Mouse (Mus musculus) G1E (cell line): ENCODE data around the gene Lrmda. TPM values are rescaled to one million over a fixed set of nuclear protein-coding genes. Genes with fewer than 3 reads are reported as not detected.

Experiments used
- ATAC-seq: 2 replicates; pipeline ENCODE4 v1.8.0; 2016; ENCODE audit warnings: mild to moderate bottlenecking; ENCODE audit not compliant: insufficient number of reproducible peaks, poor library complexity, low FRiP score, severe bottlenecking; ENCODE audit errors: extremely low read depth
- DNase-seq: peaks from one replicate; pipeline ENCODE4 v3.0.0; 2012; ENCODE audit warnings: low spot score
- H3K27me3 ChIP-seq: 2 replicates; pipeline ENCODE4 v1.6.1; 2012; ENCODE audit warnings: mild to moderate bottlenecking, low read length, inconsistent platforms; ENCODE audit not compliant: insufficient read depth
- H3K36me3 ChIP-seq: replicated peaks from 2 replicates; pipeline ENCODE3; 2012; ENCODE audit warnings: mild to moderate bottlenecking, inconsistent platforms
- H3K4me1 ChIP-seq: 2 replicates; pipeline ENCODE4 v1.6.1; 2012; ENCODE audit warnings: low read depth, low read length, inconsistent platforms, mixed read lengths; ENCODE audit not compliant: insufficient read depth
- H3K4me3 ChIP-seq: 2 replicates; pipeline ENCODE4 v1.5.1; 2012; ENCODE audit warnings: low read depth, mild to moderate bottlenecking, inconsistent platforms, low read length, moderate library complexity, mixed read lengths
- H3K9me3 ChIP-seq: replicated peaks from 2 replicates; pipeline ENCODE4 v1.6.1; 2012; ENCODE audit warnings: inconsistent platforms
- CTCF ChIP-seq: IDR thresholded peaks from 2 replicates; pipeline ENCODE4 v1.5.1; 2012; ENCODE audit warnings: low read depth, low read length, inconsistent platforms, mixed read lengths
- GATA1 ChIP-seq: IDR thresholded peaks from 2 replicates; pipeline ENCODE4 v1.6.1; 2012; ENCODE audit warnings: borderline replicate concordance, low read length, inconsistent platforms, mixed read lengths
- GATA2 ChIP-seq: IDR thresholded peaks from 2 replicates; pipeline ENCODE4 v1.6.1; 2012; ENCODE audit warnings: low read depth, low read length, inconsistent platforms, borderline replicate concordance
- POLR2AphosphoS5 ChIP-seq: IDR thresholded peaks from 2 replicates; pipeline ENCODE4 v1.6.1; 2012; ENCODE audit warnings: low read depth, low read length, inconsistent platforms; ENCODE audit not compliant: insufficient replicate concordance
- TAL1 ChIP-seq: conservative IDR thresholded peaks from 2 replicates; pipeline ENCODE4 v1.6.1; 2012; ENCODE audit warnings: low read depth, low read length, inconsistent platforms, mixed read lengths
- polyA plus RNA-seq: library from polyadenylated mRNA; stranded (reverse); fragments of >175 nt; gene quantifications from 2 replicates; pipeline ENCODE4 v1.2.3, GENCODE M21; 2012
- total RNA-seq, 2 experiments: library from RNA; stranded (forward) in 1 of 2; stranded (reverse) in 1 of 2; fragments of 200-1000 nt in 1 of 2; fragments of >200 nt in 1 of 2; fragmentation: Nextera tagmentation in 1 of 2; gene quantifications; 2 replicates each; pipeline ENCODE4 v1.2.3; 2014 to 2017

The Lrmda gene
- total and polyA plus RNA-seq, 3 experiments = not detected

GRCm38 (mm10) chr14:22464314-22464713, 444.8 kb downstream of the Lrmda start:
- no peak overlapping the region for H3K4me3 ChIP-seq
- peaks cover 8% of the 10 kb centered on the region for H3K9me3 ChIP-seq
- DNase-seq = no peak
- TF ChIP-seq GATA1 (no peak), CTCF (no peak), TAL1 (no peak), POLR2AphosphoS5 (no peak), GATA2 (no peak)
- no peaks in the 10 kb centered on the region for H3K27me3 ChIP-seq
- H3K36me3 ChIP-seq = no peaks in the 10 kb centered on the region
- no peaks in the 10 kb centered on the region for H3K4me1 ChIP-seq
- no peak for ATAC-seq

- TF ChIP-seq GATA2 (no peak), POLR2AphosphoS5 (no peak), CTCF (no peak), TAL1 (no peak), GATA1 (no peak)
- peaks cover 2% of the 10 kb centered on the region; the same call in 1 of the 2 replicates for H3K9me3 ChIP-seq
- H3K36me3 ChIP-seq = no peaks in the 10 kb centered on the region
- no peaks in the 10 kb centered on the region for H3K4me1 ChIP-seq
- no peak overlapping the region for H3K4me3 ChIP-seq
- ATAC-seq = no peak
- no peak for DNase-seq
- H3K27me3 ChIP-seq = no peaks in the 10 kb centered on the region
Measured at GRCm38 (mm10) chr14:22471041-22471440, 451.5 kb downstream of the Lrmda start.

DNA sequence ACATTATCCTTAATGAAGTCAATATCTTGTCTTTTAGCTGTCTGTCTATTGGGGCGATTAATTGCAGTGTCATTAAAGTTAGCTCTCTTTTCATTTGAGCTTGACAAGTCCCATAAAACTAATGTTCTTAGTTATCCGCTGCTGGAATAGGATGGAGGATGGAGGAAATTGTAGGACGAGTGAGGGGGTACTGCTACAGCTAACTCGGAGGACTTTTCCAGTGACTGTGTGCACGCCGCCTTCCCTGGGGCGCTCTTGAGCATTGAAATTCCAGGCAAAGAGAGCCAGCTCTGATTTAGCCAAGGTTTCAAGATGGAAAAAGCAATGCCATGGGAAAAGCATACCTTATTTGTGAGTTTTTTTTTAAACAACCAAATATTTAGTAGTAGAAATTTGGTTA, 453.9 kb downstream of the Lrmda start:
- H3K27me3 ChIP-seq = no peaks in the 10 kb centered on the region
- H3K9me3 ChIP-seq = peaks cover 2% of the 10 kb centered on the region
- no peak for DNase-seq
- H3K4me3 ChIP-seq = no peak overlapping the region
- ATAC-seq = no peak
- TF ChIP-seq CTCF (no peak), POLR2AphosphoS5 (no peak), TAL1 (no peak), GATA2 (no peak), GATA1 (no peak)
- no peaks in the 10 kb centered on the region for H3K36me3 ChIP-seq
- H3K4me1 ChIP-seq = no peaks in the 10 kb centered on the region

DNA sequence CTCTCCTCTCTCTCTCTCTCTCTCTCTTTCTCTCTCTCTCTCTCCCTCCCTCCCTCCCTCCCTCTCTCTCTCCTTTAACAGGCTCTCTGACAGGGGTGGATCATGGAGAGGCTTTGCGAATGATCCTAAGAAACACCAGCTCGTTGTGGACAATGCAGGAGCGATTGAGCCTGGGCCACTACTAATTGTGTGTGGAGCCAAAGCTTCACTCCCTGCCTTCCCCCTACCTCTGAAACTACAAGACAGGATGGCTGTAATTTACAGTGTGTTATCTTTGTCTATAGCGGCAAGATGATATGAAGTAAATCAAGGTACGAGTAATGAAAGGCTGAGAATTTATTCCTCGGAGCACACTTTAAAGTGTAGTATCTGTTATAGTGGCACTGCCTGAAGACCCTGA, 454.5 kb downstream of the Lrmda start:
- no peaks in the 10 kb centered on the region for H3K36me3 ChIP-seq
- H3K9me3 ChIP-seq = peaks cover 2% of the 10 kb centered on the region
- DNase-seq = no peak
- H3K4me1 ChIP-seq = no peaks in the 10 kb centered on the region
- H3K27me3 ChIP-seq = no peaks in the 10 kb centered on the region
- no peak for ATAC-seq
- no peak overlapping the region for H3K4me3 ChIP-seq
- TF ChIP-seq GATA2 (no peak), GATA1 (no peak), CTCF (no peak), POLR2AphosphoS5 (no peak), TAL1 (no peak)

DNA sequence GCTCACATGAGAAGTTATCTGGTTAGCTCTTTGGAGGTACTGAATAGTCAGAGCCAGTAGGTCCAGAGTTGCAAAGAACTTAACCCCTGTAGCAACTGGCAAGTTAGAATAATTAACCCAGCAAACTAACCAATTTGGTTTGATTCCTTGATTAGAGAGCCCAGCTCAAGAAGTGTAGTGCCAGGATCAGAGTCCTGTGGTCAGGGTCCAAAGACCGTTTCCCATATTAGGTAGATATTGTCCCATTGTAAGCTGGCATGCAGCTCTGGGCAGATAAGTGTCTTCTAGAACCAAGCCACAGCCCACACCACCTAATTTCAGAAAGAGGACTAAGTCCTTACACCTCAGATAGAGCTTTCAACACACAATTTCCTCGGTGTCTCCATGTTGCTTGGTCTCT, 473.8 kb downstream of the Lrmda start:
- ATAC-seq (no peak), DNase-seq (no peak)
- Histone ChIP-seq H3K36me3 (no peaks in the 10 kb centered on the region), H3K4me1 (no peaks in the 10 kb centered on the region), H3K9me3 (peaks cover 9% of the 10 kb centered on the region; the same call in 1 of the 2 replicates), H3K4me3 (no peak overlapping the region), H3K27me3 (no peaks in the 10 kb centered on the region)
- TF ChIP-seq POLR2AphosphoS5 (no peak), TAL1 (no peak), GATA2 (no peak), GATA1 (no peak), CTCF (no peak)

DNA sequence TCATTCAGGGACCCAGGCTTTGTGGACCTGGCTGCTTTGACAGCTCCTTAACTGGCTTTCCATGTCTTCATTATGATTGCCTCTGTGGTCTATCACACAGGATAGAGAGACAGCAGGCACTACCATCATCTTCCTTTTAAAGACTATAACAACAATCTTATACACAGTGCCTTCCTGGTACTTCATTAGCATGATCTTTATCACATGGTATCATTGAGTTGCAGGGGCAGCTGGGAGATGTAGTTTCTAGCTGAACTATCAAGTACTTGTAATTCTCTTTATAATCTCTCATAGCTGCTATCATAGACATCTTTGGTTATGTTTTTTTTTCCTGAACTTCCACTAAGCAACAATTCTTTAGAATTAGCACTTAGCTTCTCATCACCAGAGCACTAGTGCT, 474.8 kb downstream of the Lrmda start:
- Histone ChIP-seq H3K36me3 (no peaks in the 10 kb centered on the region), H3K27me3 (no peaks in the 10 kb centered on the region), H3K4me1 (no peaks in the 10 kb centered on the region), H3K4me3 (no peak overlapping the region), H3K9me3 (0 out of 2 replicates have a peak, but pooled peaks cover 9% of the 10 kb centered on the region)
- ATAC-seq = no peak
- no peak for DNase-seq
- no peak for TF ChIP-seq GATA2
- no peak for TF ChIP-seq TAL1
- no peak for TF ChIP-seq GATA1
- no peak for TF ChIP-seq POLR2AphosphoS5
- no peak for TF ChIP-seq CTCF

- Histone ChIP-seq H3K27me3 (no peaks in the 10 kb centered on the region), H3K36me3 (no peaks in the 10 kb centered on the region), H3K4me3 (no peak overlapping the region), H3K4me1 (no peaks in the 10 kb centered on the region), H3K9me3 (0 out of 2 replicates have a peak, but pooled peaks cover 9% of the 10 kb centered on the region)
- ATAC-seq (no peak), DNase-seq (no peak)
- TF ChIP-seq GATA2 (no peak), CTCF (no peak), POLR2AphosphoS5 (no peak), TAL1 (no peak), GATA1 (no peak)
Measured at GRCm38 (mm10) chr14:22494866-22495265, 475.4 kb downstream of the Lrmda start.
